Mouse (Mus musculus): ENCODE data around the gene Gm5773.
"Not testable (repeated sequence)": the region's sequence is repeated elsewhere in the genome, so short reads cannot be mapped to it uniquely, and the experiment has no call there.

Gm5773 gene

DNA sequence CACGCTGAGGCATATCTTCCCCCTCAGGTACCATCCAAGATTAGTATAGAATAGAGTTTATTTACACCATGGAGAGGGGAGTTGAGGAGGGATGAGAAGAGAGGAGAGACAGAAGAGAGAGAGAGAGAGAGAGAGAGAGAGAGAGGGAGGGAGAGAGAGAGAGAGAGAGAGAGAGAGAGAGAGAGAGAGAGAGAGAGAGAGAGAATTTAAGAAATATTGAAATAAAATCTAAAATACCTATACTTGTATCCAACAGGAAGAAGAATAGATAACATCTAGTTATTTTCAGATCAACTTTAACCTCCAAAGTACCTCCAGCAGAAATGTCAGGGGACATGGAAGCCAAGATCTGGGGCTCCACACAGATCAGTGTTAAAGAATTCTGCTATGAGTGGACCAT is at the start of gene Gm5773:
TSS of gene Gm5773 (plus strand) at position 301 of the 400 bp plus-strand sequence.
- CTCF ChIA-PET, result not testable (repeated sequence)

DNA sequence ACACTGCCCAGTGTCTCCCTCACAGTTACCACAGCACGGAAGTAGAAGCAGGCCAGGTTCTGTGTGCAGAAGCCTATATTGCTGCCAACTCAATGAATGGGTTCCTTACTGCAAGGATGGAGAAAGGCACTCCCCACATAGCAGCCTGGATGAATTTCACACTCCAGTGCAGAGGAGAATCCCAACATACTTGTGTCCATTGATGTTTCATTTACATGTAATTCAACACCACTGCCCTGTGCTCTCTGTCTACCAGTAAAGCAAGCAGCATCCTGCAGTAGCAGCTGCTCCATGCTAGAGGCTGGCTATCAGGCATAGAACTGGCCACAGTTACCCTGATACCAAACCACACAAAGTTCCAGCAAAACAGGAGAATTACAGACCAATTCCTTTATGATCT is 27.3 kb upstream of the Gm5773 start:
- CTCF ChIA-PET, result not testable (repeated sequence)

DNA sequence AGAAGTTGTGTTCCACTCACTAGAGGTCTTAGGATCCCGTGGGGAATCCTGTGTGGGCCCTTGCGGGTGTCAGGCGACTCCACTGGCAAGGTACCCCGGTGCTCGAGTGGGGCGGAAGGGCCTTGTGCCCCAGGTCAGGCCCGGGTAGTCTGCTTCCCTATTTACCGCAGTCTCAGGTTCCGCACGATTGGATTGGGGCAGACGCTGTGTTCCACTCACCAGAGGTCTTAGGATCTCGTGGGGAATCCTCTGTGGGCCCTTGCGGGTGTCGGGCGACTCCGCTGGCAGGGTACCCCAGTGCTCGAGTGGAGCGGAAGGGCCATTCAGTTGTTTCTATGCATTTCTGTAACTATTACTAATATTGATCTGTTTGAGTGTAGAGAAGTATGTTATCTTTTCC is 18.8 kb upstream of the Gm5773 start:
- CTCF ChIA-PET, result not testable (repeated sequence)

DNA sequence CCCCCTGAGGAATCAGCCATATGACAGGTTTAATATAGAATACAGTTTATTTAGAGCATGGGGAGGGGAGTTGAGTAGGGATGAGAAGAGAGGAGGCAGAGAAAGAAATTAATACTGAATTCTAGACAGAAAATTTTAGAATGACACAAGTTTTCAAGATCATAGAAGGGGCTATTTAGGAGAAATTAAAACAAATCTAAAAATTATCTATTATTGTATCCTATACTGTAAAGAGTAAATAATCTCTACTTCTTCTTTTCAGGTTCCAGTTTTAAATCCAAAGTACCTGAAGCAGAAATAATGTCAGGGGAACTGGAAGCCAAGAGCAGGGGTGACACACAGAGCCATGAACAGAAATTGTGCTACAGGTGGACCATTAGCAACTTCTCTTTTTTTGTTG is 23.3 kb downstream of the Gm5773 start, which contains the start of gene Tdpoz4:
TSS of gene Tdpoz4 (plus strand) at position 301 of the 400 bp plus-strand sequence.
- CTCF ChIA-PET, result not testable (repeated sequence)

DNA sequence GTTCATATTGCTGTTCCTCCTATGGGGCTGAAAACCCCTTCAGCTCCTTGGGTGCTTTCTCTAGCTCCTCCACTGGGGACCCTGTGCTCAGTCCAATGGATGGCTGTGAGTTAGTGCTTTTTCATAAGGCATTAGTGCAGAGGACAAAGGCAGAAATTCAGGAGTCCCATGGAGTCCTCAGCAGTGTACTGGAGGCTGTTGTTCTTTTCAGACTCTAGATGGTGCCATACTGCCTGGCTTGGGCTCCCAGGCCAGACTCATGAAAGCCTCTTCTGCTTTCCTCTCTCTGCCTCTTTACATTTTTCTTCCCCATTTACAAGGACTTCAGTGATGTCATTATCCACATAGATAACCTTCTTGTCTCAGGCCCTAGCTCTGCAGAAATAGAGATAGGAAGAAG is 40.5 kb downstream of the Gm5773 start:
- CTCF ChIA-PET, result not testable (repeated sequence)
